Mouse (Mus musculus): ENCODE results near the gene Nudcd3. TPM values are rescaled to one million over a fixed set of nuclear protein-coding genes. Genes with fewer than 3 reads are reported as not detected.
"Not testable (repeated sequence)": the region's sequence is repeated elsewhere in the genome, so short reads cannot be mapped to it uniquely, and the experiment has no call there.

Nudcd3 gene
- polyA plus RNA-seq, 1 experiment from 2014 or later = 48.9 TPM

- ATAC-seq (no peak), DNase-seq (ENCODE audit: low read depth, low spot score) (no peak)
- TF ChIP-seq CTCF (IDR thresholded peaks at IDR 0.05) = no peak
- H3K27me3 ChIP-seq = no peaks in the 10 kb centered on the region
- ChIA-PET CTCF (interaction anchor here (0.9 to 1.2 kb wide), 2 partner anchors 9 to 138 kb away, joined by 3 read pairs; no protein-coding TSS in a partner anchor), POLR2A (no interaction called here)
- in situ Hi-C loops (cut with MboI; ENCODE audit: low pct_unique_long_range_greater_than_20kb) = no loop called here
Measured at GRCm38 (mm10) chr11:6123605-6124120, 76.6 kb downstream of the Nudcd3 start.

DNA sequence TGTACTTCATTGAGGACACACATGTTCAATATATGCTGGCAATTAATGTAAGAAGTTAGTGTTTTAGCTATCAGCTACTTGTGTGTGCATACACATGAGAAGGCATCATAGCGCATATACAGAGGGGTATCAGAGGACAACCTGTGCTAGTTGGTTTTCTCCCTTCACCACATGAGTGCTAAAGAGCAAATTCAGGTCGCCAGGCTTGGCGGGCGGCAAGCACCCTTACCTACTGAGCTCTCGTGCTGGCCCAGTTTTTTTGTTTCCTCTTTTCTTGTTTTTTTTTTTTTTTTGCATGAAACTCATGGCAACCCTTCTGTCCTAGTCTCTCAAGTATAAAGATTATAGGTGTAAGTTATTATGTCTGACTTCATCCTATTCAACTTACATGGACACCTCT is 77.6 kb downstream of the Nudcd3 start:
- POLR2A ChIA-PET = no interaction called here
- in situ Hi-C loops (cut with MboI; ENCODE audit: low pct_unique_long_range_greater_than_20kb) = no loop called here
- DNase-seq (ENCODE audit: low read depth, low spot score) (no peak), ATAC-seq (no peak)
- CTCF ChIA-PET = interaction anchor here (0.9 to 2.2 kb wide), 4 partner anchors 10 to 139 kb away, joined by 3 to 4 read pairs (median 3); no protein-coding TSS in a partner anchor
- no peaks in the 10 kb centered on the region for H3K27me3 ChIP-seq
- no peak for TF ChIP-seq CTCF (IDR thresholded peaks at IDR 0.05)

- ATAC-seq (no peak), DNase-seq (ENCODE audit: low read depth, low spot score) (no peak)
- ChIA-PET CTCF (no interaction called here), POLR2A (no interaction called here)
- in situ Hi-C loops (cut with MboI; ENCODE audit: low pct_unique_long_range_greater_than_20kb) = no loop called here
- no peak for TF ChIP-seq CTCF (IDR thresholded peaks at IDR 0.05)
- no peaks in the 10 kb centered on the region for H3K27me3 ChIP-seq
Measured at GRCm38 (mm10) chr11:6120596-6120995, 79.6 kb downstream of the Nudcd3 start.

DNA sequence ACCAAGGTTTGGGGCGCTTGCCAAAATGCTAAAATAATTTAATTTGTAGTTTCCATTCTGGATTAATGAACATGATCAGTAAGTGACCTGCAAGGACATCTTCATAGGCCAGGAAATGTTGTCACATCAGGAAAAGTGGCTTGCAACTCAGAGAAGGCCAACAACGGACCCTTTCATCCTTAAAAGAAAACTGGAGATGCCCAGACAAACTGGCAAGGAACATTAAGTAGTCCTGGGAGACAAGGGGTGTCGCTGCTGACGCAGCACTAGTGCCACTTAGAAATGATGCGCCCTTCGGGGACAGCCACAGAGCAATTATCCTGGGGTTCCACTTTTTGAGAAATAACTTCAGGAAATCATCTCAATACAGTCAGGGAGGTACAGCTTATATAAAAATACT is 80.2 kb downstream of the Nudcd3 start:
- CTCF ChIA-PET = no interaction called here
- H3K27me3 ChIP-seq = no peaks in the 10 kb centered on the region
- DNase-seq (ENCODE audit: low read depth, low spot score) (no peak), ATAC-seq (no peak)
- TF ChIP-seq CTCF (IDR thresholded peaks at IDR 0.05) = no peak
- in situ Hi-C loops (cut with MboI; ENCODE audit: low pct_unique_long_range_greater_than_20kb) = no loop called here
- POLR2A ChIA-PET = no interaction called here

DNA sequence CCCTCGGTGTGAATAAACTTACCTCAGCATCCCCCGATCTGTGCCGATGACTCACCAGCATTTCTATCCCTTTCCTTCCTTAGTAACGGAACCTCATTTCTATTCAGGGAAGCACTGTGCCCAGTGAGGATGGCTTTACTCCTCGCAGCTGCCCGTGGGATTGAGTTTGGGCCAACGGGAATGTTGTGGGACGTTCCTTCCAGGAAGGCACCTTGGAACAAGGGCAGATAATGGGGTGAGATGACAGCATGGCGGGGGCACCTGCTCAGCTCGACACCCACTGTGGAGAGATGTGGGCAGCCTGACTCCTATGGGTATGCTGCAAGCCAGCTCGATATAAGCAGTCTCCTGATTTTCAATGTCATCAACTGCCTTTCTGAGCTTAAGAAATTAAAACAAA is 80.9 kb downstream of the Nudcd3 start:
- ATAC-seq (no peak), DNase-seq (ENCODE audit: low read depth, low spot score) (no peak)
- no peak for TF ChIP-seq CTCF (IDR thresholded peaks at IDR 0.05)
- H3K27me3 ChIP-seq = no peaks in the 10 kb centered on the region
- ChIA-PET POLR2A (no interaction called here), CTCF (no interaction called here)
- in situ Hi-C loops (cut with MboI; ENCODE audit: low pct_unique_long_range_greater_than_20kb) = no loop called here

GRCm38 (mm10) chr11:6117956-6118355 is 82.3 kb downstream of the Nudcd3 start:
- TF ChIP-seq CTCF (IDR thresholded peaks at IDR 0.05) = no peak
- DNase-seq (ENCODE audit: low read depth, low spot score) (no peak), ATAC-seq (no peak)
- ChIA-PET POLR2A (no interaction called here), CTCF (interaction anchor here (1.1 to 1.3 kb wide), 2 partner anchors 34 to 36 kb away, joined by 3 read pairs; no protein-coding TSS in a partner anchor)
- in situ Hi-C loops (cut with MboI; ENCODE audit: low pct_unique_long_range_greater_than_20kb) = no loop called here
- H3K27me3 ChIP-seq = no peaks in the 10 kb centered on the region

DNA sequence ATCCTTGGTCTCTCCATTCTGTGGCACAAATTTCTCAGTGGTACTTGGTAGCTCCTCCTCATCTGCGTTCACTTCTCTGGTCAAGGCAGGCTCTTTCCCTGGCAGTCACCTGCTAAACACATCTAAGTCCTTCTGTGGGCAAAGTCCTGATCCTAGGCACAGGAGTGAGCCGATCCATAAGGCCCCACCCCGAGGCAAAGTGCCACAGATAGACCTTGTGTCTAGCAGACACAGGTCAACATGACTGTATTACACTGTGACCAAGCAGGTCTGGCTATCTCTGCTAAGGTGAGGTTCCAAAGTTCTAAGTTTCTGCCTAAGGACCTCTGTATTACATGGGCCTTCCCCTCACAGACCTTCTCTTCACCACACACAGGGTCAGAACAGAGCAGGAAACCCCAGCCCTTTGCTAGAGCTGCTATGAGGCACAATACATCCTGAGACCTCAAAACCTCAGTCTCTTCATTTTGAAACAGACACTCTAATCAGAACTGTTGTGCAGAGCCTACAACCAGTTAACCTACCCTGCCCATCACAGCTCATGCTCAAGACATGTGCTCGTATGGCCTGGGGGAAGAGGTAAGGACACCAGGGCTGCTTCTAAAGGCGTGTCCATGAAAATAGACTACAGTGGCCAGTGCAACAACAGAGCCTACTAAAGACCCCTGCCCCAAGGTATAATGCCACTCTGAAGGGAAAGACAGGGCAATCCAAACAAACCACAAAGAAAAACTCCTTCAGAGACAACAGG is 88.3 kb downstream of the Nudcd3 start:
- in situ Hi-C loops (cut with MboI; ENCODE audit: low pct_unique_long_range_greater_than_20kb) = no loop called here

DNA sequence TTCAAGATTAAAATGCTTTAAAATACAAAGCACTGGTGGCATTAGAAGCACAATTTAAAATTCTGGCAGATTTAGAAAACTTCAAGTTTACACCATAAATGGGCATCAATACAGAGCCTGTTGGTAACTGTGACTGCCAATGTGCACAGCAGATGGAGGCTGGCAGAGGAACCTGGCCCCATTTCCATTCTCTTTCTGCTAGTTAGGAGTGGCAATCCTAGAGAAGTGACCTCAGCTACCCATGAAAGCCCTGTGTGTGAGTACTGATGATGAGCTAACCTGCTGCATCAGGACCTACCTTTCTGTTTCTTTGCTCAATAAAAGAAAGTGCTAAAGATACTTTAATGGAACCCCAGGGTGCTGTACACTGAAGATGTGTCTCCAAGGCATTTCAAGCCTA is 90.2 kb downstream of the Nudcd3 start:
- in situ Hi-C loops (cut with MboI; ENCODE audit: low pct_unique_long_range_greater_than_20kb) = no loop called here
- DNase-seq (ENCODE audit: low read depth, low spot score) = no peak
- H3K27me3 ChIP-seq = no peaks in the 10 kb centered on the region
- POLR2A ChIA-PET = no interaction called here
- CTCF ChIA-PET = interaction anchor here (0.7 kb wide), 1 partner anchor 8 kb away, joined by 3 read pairs; no protein-coding TSS in a partner anchor
- ATAC-seq = no peak
- no peak for TF ChIP-seq CTCF (IDR thresholded peaks at IDR 0.05)

More for the DNA sequence above, 88.3 kb downstream of the Nudcd3 start:
- DNase-seq (ENCODE audit: low read depth, low spot score) (no peak), ATAC-seq (no peak)
- ChIA-PET CTCF (interaction anchor here (1.1 to 1.4 kb wide), 2 partner anchors 10 to 27 kb away, joined by 3 to 4 read pairs; no protein-coding TSS in a partner anchor), POLR2A (interaction anchor here (1.1 kb wide), 1 partner anchor 10 kb away, joined by 3 read pairs; no protein-coding TSS in a partner anchor)
- no peak for TF ChIP-seq CTCF (IDR thresholded peaks at IDR 0.05)
- no peaks in the 10 kb centered on the region for H3K27me3 ChIP-seq

- in situ Hi-C loops (cut with MboI; ENCODE audit: low pct_unique_long_range_greater_than_20kb) = no loop called here
- POLR2A ChIA-PET = no interaction called here
- DNase-seq (ENCODE audit: low read depth, low spot score) = no peak
- no peak for ATAC-seq
- no peak for TF ChIP-seq CTCF (IDR thresholded peaks at IDR 0.05)
- no peaks in the 10 kb centered on the region for H3K27me3 ChIP-seq
- CTCF ChIA-PET = no interaction called here
Measured at GRCm38 (mm10) chr11:6108296-6108695, 91.9 kb downstream of the Nudcd3 start.

DNA sequence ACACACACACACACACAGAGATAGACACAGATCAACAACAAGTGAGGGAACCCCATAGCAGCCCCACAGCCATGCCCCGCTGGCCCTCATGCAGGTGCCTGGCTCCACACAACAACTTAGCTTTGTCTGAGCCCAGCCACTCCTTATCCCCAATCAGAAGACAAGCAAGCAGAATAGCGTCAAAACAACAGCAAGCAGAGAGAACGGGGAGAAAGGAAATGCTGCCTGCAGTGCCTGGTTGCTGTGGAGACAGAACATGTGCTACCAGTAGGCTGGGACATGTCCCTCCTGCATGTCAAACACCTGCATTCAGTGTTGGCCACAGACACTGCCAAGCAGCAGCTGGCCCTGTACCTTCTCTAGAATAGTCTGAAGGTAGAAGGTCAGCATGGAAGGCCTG is 92.5 kb downstream of the Nudcd3 start:
- POLR2A ChIA-PET = no interaction called here
- CTCF ChIA-PET = no interaction called here
- TF ChIP-seq CTCF (IDR thresholded peaks at IDR 0.05) = no peak
- ATAC-seq (no peak), DNase-seq (ENCODE audit: low read depth, low spot score) (no peak)
- H3K27me3 ChIP-seq = no peaks in the 10 kb centered on the region
- in situ Hi-C loops (cut with MboI; ENCODE audit: low pct_unique_long_range_greater_than_20kb) = no loop called here

DNA sequence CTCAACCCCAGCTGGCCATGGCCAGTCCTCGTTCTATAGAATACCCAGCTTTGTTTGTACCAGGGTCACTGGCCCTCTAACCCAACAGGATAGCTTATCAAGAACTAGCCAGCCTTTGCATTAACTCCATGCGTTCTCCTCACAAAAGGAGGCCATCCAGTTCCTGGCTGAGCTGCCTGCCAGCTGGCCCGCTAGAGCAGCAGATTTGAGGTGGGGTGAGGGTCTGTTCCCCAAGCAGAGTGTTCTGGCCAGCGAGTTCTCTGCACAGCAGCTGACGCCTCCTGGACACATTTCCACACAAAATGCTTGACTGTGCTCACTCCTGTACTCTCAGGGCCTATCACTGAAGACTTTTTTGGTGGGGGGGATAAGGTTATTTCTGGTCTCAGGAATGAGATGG is 95.5 kb downstream of the Nudcd3 start:
- ChIA-PET CTCF (no interaction called here), POLR2A (no interaction called here)
- TF ChIP-seq CTCF (IDR thresholded peaks at IDR 0.05) = no peak
- in situ Hi-C loops (cut with MboI; ENCODE audit: low pct_unique_long_range_greater_than_20kb) = no loop called here
- ATAC-seq (no peak), DNase-seq (ENCODE audit: low read depth, low spot score) (no peak)
- no peaks in the 10 kb centered on the region for H3K27me3 ChIP-seq

- CTCF ChIA-PET; ATAC-seq; DNase-seq (ENCODE audit: low read depth, low spot score); H3K27me3 ChIP-seq; POLR2A ChIA-PET; in situ Hi-C loops (cut with MboI; ENCODE audit: low pct_unique_long_range_greater_than_20kb): not testable (repeated sequence)
Measured at GRCm38 (mm10) chr11:6096637-6097036, 103.6 kb downstream of the Nudcd3 start.
